Mouse (Mus musculus): Measurements from ENCODE around the gene Riok1. TPM values are rescaled to one million over a fixed set of nuclear protein-coding genes. Genes with fewer than 3 reads are reported as not detected.

Gene Riok1
- total RNA-seq, 2 experiments from 2014 or later, result 20.4 to 24.3 TPM

DNA sequence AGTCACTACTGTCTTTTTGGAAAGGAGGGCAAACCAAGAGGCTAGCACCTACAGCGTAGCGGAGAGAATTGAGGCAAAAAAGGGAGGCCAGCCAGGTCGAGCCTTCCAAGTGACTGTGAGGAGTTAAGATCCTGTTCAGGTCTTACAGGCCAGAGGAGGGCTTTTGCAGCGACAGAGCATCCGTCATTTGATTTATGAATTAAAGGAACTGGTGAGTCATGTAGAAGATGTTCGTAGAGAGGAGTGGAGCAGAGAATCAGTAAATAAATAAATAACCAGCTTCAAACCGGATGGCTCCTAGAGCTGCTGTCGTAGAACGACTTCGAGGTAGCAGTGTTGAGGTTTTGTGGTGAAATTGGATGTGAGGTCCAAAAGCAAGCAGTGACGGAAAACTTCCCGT lies 1.0 kb downstream of the Riok1 start:
- intact Hi-C loops (cut with DNase I), result loop anchor here (2.0 to 10.0 kb wide), 3 partner anchors 43 to 603 kb away; partner anchors contain the start of gene Ssr1
- DNase-seq (ENCODE audit: low spot score in 2 of 2), result no peak

DNA sequence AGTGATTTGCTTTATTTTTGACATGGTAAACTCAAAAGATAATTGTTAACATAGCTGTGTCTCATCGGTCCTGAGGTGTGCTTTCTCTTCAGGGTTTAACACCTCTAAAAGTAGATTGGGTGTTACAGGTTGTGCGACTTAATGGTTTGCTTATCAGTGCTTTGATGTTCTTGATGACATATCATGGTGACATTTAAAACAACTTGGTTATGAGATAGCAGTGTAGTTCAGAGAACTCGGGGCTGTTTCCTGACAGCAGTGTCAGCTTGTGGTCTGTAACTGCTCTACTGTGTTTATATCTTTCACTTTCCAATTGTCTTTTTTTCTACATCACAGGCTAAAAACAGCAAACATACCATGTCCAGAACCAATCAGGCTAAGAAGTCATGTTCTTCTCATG lies 13.1 kb downstream of the Riok1 start:
- intact Hi-C loops (cut with DNase I), result no loop called here
- DNase-seq (ENCODE audit: low spot score in 2 of 2), result no peak

GRCm38 (mm10) chr13:38062678-38063077 lies 25.9 kb downstream of the Riok1 start:
- DNase-seq (ENCODE audit: low spot score in 2 of 2), result no peak
- intact Hi-C loops (cut with DNase I), result loop anchor here (5.0 kb wide), 1 partner anchor 145 kb away; no protein-coding TSS in a partner anchor

DNA sequence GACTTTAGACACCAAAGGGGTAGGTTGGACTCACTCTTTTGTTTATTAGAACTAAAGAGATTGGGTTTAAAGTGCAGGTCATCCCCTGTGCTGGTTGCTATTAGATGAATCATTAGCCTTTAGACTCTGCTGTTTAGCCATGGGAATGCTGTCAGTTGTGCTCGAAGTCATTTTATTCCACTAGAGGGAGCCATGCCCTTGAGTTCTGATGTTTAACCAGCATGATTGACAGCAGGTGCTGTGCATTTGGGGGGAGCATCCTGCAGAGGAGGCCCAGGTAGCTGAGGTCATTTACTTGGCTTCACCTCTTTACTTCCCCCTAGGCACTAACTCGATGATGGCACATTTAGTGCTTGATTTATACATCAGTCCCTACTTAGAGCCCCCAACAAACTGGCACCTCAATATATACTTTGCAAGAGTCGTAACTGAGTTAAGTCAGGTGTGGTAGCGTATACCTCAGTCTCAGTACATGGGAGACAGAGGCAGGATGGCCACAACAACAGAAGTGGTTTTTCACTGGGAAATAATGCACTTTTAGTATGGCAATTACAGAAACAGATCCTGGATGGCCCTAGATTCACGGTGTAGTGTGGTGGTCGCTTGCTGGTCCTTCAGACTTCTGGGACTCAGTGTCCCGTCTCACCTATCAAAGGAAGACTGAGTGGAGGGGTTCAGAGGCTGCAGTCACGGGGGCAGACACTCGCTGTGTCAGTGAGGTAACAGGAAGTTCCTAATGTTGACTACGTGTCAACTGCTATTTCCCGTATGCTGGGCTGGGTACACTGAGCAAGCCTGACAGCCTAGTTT lies 28.3 kb downstream of the Riok1 start:
- intact Hi-C loops (cut with DNase I), result loop anchor here (5.0 kb wide), 1 partner anchor 142 kb away; no protein-coding TSS in a partner anchor
- DNase-seq (ENCODE audit: low spot score in 2 of 2), result peak; percentile 58 to 73

GRCm38 (mm10) chr13:38070945-38071344 lies 34.1 kb downstream of the Riok1 start:
- intact Hi-C loops (cut with DNase I), result no loop called here
- DNase-seq (ENCODE audit: low spot score in 2 of 2), result no peak

- intact Hi-C loops (cut with DNase I), result no loop called here
- DNase-seq (ENCODE audit: low spot score in 2 of 2), result no peak
Measured at GRCm38 (mm10) chr13:38073374-38074307, 36.8 kb downstream of the Riok1 start.

DNA sequence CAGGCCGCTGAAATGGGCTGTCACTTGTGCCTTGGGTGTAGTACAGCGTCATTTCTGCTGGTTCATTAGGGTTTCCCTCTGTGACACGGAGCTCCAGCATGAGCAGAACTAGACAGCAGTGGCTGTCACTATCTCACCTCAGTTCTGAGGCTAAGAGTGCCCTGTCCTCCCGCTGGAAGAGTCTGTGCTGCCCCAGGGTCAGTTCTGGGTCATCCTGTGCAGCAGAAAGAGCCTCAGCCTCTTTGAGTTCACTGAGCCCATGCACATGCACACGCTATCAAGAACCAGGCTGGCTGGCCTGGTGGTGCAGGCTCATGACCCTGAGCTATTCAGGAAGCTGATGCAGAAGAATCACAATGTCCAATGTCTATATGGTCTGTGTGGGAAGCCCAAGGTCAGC lies 37.6 kb downstream of the Riok1 start:
- intact Hi-C loops (cut with DNase I), result no loop called here
- no peak for DNase-seq (ENCODE audit: low spot score in 2 of 2)

DNA sequence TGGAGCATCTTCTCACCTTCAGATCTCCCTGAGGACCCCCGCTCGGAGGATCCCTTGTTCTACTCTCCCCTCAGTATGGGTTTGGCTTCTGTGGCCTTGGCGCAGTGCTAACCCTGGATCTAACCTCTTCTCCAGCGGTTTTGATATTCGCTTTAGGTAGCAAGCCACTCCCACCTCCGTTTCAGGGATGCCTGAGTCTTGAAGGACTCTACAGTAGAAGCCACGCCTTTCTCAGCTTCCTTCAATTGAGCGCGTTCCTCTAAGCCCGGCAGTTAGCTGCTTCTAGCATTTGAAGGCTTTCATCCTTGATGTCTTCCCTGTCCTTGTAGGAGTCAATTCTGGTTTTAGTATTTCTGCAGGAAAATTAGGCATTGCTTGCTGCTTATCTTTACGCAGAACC lies 40.3 kb downstream of the Riok1 start:
- DNase-seq (ENCODE audit: low spot score in 2 of 2), result no peak
- intact Hi-C loops (cut with DNase I), result no loop called here

- no peak for DNase-seq (ENCODE audit: low spot score in 2 of 2)
- intact Hi-C loops (cut with DNase I), result no loop called here
Measured at GRCm38 (mm10) chr13:38078836-38079235, 42.0 kb downstream of the Riok1 start.

DNA sequence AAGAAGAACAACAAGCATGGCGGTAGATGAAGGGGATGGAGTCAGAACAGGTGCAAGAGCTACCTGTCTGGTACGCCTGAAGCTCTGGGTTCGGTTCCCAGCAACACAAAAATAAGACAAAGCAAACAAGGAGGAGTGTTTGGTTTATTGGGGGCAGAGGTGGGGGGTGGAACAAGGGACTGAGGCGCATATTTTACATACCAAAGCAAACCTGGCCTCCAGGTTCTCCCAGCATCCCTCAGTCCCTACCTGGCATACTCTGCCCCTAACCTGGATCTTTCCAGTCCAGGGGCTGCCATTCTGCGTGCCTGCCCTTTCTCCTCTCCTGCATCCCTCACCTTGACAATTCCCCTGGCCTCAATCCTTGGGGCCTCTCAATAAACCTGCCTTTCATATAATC lies 42.6 kb downstream of the Riok1 start:
- DNase-seq (ENCODE audit: low spot score in 2 of 2), result no peak
- intact Hi-C loops (cut with DNase I), result no loop called here

- DNase-seq (ENCODE audit: low spot score in 2 of 2), result no peak
- intact Hi-C loops (cut with DNase I), result no loop called here
Measured at GRCm38 (mm10) chr13:38080014-38080413, 43.2 kb downstream of the Riok1 start.

DNA sequence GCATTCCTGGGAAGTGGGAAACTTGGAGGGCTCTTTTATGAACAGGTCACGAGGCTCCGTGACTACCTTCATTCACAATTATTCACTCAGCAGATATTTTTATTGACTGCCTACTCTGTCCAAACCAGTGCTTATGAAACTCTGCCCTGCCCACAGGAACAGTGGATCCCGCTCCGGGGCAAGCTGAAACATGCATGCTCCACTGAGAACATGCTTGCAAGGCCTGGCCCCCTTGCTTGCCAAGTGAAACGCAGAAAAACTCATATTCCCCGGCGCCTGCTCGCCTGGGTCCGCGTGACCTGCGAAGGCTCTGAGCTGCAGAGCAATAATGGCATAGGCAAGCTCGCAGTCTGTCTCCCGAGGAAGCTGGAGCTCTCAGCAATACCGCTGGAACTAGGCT lies 43.9 kb downstream of the Riok1 start:
- no peak for DNase-seq (ENCODE audit: low spot score in 2 of 2)
- intact Hi-C loops (cut with DNase I), result no loop called here

GRCm38 (mm10) chr13:38081161-38081560 lies 44.4 kb downstream of the Riok1 start:
- intact Hi-C loops (cut with DNase I), result no loop called here
- no peak for DNase-seq (ENCODE audit: low spot score in 2 of 2)

GRCm38 (mm10) chr13:38086711-38087110 lies 49.9 kb downstream of the Riok1 start:
- intact Hi-C loops (cut with DNase I), result no loop called here
- DNase-seq (ENCODE audit: low spot score in 2 of 2), result no peak

DNA sequence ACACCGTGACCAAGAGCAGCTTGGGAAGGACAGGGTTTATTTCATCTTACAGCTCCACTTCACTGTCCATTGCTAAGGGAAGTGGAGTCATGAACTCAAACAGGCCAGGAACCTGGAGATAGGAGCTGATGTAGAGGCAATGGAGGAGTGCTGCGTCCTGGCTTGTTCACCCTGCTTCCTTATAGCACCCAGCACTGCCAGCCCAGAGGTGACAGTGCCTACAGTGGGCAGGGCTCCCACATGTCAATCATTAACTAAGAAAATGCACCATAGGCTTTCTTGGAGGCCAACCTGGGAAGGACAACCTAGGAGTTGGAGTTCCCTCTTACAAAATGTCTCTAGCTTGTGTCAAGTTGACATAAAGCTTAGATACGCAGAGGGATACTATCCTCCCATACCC lies 51.2 kb downstream of the Riok1 start:
- no peak for DNase-seq (ENCODE audit: low spot score in 2 of 2)
- intact Hi-C loops (cut with DNase I), result no loop called here

GRCm38 (mm10) chr13:38089449-38089848 lies 52.7 kb downstream of the Riok1 start:
- no peak for DNase-seq (ENCODE audit: low spot score in 2 of 2)
- intact Hi-C loops (cut with DNase I), result no loop called here

- DNase-seq (ENCODE audit: low spot score in 2 of 2), result no peak
- intact Hi-C loops (cut with DNase I), result no loop called here
Measured at GRCm38 (mm10) chr13:38089871-38090270, 53.1 kb downstream of the Riok1 start.

DNA sequence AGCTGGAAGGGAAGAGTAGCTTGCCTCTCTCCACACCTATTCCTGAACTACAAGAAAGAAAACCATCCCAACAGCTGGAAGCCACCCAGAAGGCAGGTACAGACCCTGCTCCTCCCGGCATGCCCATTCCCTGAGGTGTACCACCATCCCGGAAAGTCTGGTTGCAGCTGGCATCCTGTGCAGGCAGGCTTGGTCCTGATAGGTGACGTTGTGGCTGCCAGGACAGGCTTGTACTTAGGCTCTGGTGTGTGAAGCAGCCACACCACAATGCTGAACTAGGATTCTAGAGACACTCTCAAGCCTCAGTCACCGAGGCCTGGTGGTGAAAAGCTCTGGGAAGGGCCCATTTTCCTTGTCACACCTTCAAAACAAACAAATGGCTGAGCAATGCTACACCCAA lies 59.4 kb downstream of the Riok1 start:
- intact Hi-C loops (cut with DNase I), result no loop called here
- no peak for DNase-seq (ENCODE audit: low spot score in 2 of 2)

GRCm38 (mm10) chr13:38103406-38103805 lies 66.6 kb downstream of the Riok1 start:
- peak in 1 of 2 experiments; percentile 66 for DNase-seq (ENCODE audit: low spot score in 2 of 2)
- intact Hi-C loops (cut with DNase I), result no loop called here

DNA sequence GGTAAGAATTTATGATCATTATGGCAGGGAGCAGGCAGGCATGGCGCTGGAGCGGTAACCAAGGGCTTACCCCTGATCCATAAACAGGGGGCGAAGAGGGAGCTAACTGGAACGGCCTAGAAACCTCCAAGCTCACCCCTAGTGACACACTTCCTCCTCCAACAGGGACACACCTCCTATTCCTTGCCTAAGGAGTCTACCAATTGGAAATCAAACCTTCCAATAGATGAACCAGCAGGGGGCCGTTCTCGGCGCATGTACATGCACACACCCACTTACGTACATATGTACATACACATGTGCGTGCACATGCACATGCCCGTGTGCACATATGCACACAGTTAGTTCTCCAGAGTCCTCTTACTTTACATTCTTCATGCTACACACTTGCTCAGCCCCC lies 67.7 kb downstream of the Riok1 start:
- intact Hi-C loops (cut with DNase I), result no loop called here
- DNase-seq (ENCODE audit: low spot score in 2 of 2), result no peak
